Mouse (Mus musculus) gastrocnemius, postnatal 10 days (tissue): ENCODE results near the gene Atat1. TPM values are rescaled to one million over a fixed set of nuclear protein-coding genes. Genes with fewer than 3 reads are reported as not detected.
"Not testable (repeated sequence)": the region's sequence is repeated elsewhere in the genome, so short reads cannot be mapped to it uniquely, and the experiment has no call there.

Experiments used
- DNase-seq: peaks from one replicate; pipeline ENCODE4 v3.0.0; 2021; ENCODE audit warnings: mixed read lengths
- long read RNA-seq, 2 experiments: library from polyadenylated mRNA; stranded (forward); transcript quantifications; one replicate each; pipeline ENCODE4 v2.0.0; 2021
- total RNA-seq, 2 experiments: library from RNA; stranded (reverse); gene quantifications; 2 replicates each; pipeline ENCODE4 v1.2.3; 2021

The Atat1 gene
- total RNA-seq: 1 to 10 TPM; 6.4 to 9.8 TPM
- long read RNA-seq, experiment 1, partial matches to known transcripts: 0 of 7 reads
- long read RNA-seq, experiment 1, other reads (novel, unspliced or antisense): 1 of 7 reads
- long read RNA-seq, experiment 2, partial matches to known transcripts: 0 of 2 reads
- long read RNA-seq, experiment 2, other reads (novel, unspliced or antisense): 1 of 2 reads

GRCm38 (mm10) chr17:35909919-35910369, at the start of gene Atat1:
Gene Atat1, minus strand, starts transcription at chr17:35910075.
- peak; percentile 97 for DNase-seq

GRCm38 (mm10) chr17:35958533-35959223, 48.8 kb upstream of the Atat1 start:
- no peak for DNase-seq

DNA sequence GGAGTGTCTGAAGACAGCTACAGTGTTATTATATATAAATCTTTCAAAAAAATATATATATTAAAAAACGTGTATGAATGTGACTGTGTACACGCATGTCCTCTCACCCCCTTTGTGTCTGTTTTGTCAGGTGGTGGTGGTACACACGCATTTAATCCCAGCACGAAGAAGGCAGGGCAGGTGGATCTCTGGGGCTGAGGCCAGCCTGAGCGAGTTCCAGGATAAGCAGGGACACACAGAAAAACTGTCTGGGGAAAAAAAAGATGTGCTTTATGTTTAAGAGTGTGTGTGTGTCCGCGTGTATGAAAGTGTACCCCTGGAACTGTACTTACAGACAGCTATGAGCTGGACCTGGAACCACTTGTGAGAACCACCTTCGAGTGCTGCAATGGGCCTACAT, 44.8 kb upstream of the Atat1 start:
- no peak for DNase-seq

DNA sequence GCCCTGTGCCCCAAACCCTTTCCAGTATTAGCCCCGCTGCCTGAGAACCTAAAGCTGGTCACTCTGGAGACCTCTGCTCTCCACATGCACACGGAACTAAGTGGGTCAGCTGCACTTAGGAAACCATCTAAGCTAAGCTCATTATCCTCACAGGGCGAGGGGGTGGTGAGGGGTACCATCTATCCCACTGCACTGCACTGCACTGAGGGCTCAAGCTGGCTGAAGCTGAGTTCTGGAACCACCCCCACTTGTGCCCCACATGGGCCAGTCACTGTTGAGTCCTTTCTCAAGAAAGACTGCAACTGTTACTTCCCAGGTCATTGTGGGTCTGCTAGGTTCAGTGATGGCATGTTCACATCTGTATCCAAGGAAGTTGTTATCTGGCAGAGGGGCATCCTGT, 42.7 kb upstream of the Atat1 start:
- not testable (repeated sequence) for DNase-seq

GRCm38 (mm10) chr17:35950946-35951345, 41.1 kb upstream of the Atat1 start:
- not testable (repeated sequence) for DNase-seq

DNA sequence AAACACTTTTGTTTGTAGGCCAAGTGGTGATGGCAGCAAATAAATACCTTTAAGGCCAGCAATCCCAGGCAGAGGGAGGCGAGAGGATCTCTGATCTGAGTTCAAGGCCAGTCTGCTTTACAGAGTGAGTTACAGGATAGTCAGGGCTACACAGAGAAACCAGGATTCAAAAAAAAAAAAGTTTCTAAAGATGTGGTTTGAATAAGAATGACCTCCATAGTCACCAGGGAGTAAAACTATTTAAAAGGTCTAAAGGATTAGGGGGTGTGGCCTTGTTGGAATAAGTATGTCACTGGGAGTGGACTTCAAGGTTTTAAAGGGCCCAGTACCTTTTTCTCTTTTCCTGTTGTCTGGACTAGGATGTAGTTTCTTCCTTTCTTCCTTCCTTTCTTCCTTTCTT, 30.1 kb upstream of the Atat1 start:
- no peak for DNase-seq

- DNase-seq: no peak
Measured at GRCm38 (mm10) chr17:35939108-35939507, 29.2 kb upstream of the Atat1 start.

- DNase-seq: no peak
Measured at GRCm38 (mm10) chr17:35937700-35938348, 27.9 kb upstream of the Atat1 start.

- not testable (repeated sequence) for DNase-seq
Measured at GRCm38 (mm10) chr17:35935763-35936162, 25.9 kb upstream of the Atat1 start.

DNA sequence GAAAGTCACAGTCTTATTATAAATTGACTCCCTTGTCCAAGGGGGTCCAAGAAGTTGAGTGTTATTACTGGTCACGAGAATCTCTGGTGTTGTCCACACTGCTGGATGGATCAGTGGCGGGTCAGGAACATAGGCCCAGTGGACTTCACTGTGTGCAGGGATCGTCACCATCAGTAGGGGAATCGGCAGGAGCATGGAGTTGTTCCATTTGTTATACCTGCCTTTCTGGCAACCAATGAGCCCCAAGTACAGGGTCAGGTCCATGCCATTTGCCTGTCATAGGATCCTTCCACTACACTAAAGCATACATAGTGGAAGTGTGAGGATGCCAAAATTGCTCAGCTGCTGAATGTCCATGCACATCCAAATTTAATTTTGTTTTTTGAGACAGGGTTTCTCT, 22.7 kb upstream of the Atat1 start:
- DNase-seq: no peak

GRCm38 (mm10) chr17:35930627-35931026, 20.8 kb upstream of the Atat1 start:
- DNase-seq: no peak

- DNase-seq: no peak
Measured at GRCm38 (mm10) chr17:35929534-35929933, 19.7 kb upstream of the Atat1 start.

GRCm38 (mm10) chr17:35927471-35927870, 17.6 kb upstream of the Atat1 start:
- no peak for DNase-seq

GRCm38 (mm10) chr17:35923281-35923680, 13.4 kb upstream of the Atat1 start:
- DNase-seq: no peak

GRCm38 (mm10) chr17:35922566-35922965, 12.7 kb upstream of the Atat1 start:
- DNase-seq: no peak

DNA sequence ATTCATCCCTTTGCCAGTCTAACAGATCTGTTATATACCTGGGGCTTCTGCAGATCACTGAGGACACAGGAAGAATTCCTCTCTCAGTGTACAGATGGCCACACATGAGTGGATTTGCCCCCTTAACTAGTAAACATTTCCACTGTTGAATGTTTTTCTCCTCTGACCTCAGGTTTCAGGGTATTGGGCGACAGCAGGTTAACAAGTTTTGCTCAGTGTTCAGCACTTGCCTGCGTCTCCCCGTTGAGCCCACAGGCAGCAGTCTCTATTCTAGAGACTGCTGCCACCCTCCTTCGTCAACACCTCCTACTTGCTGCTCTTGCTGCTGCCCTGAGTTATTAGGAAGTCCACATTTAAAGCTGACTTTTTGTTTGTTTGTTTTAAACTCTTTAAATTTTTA, 11.8 kb upstream of the Atat1 start:
- no peak for DNase-seq

DNA sequence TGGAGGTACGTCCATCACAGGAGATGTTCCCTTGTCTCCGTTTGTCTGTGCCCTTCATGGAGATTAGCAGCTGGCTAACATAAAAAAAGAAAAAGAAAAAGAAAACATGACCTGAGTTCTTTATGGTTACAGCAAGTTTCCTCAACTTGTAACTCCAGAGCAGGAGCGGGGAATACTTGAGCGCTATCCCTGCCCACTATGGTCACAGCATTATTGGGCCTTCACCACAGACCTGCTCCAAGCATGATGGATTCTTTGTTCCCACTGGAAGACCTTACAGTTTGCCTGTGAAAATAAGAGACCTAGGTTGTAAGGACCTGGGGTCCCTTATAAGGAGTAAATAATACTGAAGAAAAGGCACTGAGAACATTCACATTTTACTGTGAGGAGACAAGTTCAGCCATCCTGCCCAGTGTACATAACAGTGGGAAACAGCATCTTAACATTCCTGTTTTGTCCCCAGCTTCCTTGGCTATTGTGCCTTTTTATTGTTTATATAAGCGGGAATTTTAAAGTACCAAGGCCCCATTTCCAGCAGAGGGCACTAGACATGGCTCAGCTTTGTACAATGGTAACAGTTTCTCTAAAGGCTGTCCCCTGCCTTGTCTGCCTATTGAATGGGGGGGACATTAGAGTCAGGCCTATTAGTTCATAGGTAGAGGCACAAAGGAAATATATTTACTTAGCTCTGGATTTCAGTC, 11.1 kb upstream of the Atat1 start:
- DNase-seq: no peak

- DNase-seq: no peak
Measured at GRCm38 (mm10) chr17:35920384-35920783, 10.5 kb upstream of the Atat1 start.

DNA sequence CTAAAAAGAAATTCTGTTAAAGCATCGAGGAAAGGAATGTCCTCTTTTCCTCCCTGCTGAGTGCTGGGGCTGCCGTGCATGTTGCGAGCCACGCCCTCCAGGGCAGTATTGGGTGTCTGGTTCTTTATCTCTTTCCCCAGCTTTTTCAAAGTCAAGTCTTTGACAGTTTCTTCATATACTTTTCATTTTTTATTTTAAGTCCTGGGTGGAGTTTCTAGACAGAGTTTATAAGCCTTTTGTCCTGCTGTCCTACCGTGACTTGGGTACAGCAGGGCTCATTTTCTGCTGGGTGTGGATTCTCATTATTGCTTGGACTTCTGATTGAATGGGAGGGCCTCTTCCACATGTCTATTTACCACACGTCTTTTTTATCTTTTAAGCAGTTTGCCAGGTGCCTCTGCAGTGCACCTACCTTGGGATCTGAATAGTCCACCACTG, 10.0 kb upstream of the Atat1 start:
- DNase-seq: no peak

GRCm38 (mm10) chr17:35919060-35919715, 9.3 kb upstream of the Atat1 start:
- DNase-seq: peak; percentile 90

DNA sequence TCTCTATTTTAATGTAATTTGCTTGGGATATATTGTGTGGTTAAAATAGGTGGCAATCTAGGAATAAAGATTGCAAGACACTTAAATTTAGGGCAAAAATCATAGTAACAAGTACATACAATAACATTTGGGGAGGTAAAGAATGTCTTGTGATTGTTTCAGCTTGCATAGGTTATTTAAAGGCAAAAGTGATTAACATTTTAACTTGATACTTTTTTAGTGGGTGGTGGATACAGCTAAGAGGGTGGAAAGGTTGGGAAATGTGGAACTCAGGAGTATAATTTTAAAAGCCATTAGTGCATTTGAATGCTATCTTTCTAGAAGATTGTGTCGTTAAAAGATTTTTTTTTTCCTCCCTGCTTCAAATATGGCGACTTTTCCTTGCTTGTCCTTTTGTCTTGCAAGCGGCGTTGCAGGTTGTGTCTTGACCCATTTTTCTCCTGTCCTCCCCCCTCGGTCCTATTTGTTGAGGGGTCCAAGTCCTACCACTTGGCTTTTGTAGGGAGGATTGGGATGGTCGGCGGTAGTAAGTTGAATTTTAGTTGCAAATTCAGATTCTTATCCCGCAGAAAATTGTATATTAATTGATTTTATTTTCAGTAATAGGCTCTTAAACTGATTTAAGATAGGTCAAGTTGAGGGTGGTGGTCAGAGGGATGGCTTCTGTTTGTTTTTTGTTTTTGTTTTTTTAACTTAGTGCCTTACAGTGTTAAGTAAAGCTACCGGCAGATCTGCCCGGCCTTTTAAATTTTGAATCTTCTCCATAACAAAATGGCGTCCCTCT, 8.6 kb upstream of the Atat1 start:
- no peak for DNase-seq
